Mouse (Mus musculus): Measurements from ENCODE around the gene Asrgl1. TPM values are rescaled to one million over a fixed set of nuclear protein-coding genes. Genes with fewer than 3 reads are reported as not detected.

Asrgl1 gene
- total and polyA plus RNA-seq, 3 experiments = 15.6 to 36.2 (median 25.1) TPM

DNA sequence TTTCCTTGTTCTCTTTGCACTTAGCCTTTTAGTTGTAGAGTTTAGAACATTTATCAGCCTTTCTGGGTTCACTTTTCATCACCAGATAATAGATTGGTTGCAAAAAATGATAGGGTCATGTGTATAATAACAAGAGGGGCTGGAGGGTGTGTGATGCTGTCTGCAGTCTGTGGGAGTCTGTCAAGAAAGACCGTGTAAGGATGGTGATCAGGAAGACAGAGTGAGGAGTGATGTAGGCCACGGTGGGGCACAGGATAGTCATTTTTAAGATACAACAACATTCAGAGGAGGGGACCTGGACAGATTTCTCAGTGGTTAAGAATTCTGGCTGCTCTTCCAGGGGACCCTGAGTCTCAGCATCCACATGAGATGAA, 63.3 kb downstream of the Asrgl1 start:
- dilution Hi-C loops (cut with MboI; ENCODE audit: extremely low pct_ligation_motif_present, extremely low pct_unique_long_range_greater_than_20kb, low sequenced_read_pairs) = no loop called here
- in situ Hi-C loops (cut with MboI; ENCODE audit: low pct_ligation_motif_present, low pct_unique_long_range_greater_than_20kb, low sequenced_read_pairs) = no loop called here
- Histone ChIP-seq H3K9me3 (replicated peaks; ENCODE audit: low read length) (no peaks in the 10 kb centered on the region), H3K4me2 (ENCODE audit: insufficient read depth, low read depth, poor library complexity, severe bottlenecking) (no peak overlapping the region), H3K9ac (ENCODE audit: insufficient read depth, low read depth) (no peak overlapping the region), H3K4me3 (replicated peaks in 1 of 3; ENCODE audit: low read depth in 2 of 3, low read length in 2 of 3, poor library complexity in 1 of 3) (no peak overlapping the region), H3K27ac (ENCODE audit: insufficient read depth, low read depth) (no peak overlapping the region), H3K4me1 (ENCODE audit: control insufficient read depth in 1 of 2, insufficient read depth in 2 of 2) (peaks cover 32 to 70% of the 10 kb centered on the region in 2 experiments), H3K79me2 (replicated peaks; ENCODE audit: control insufficient read depth, extremely low read depth, insufficient read depth, poor library complexity, severe bottlenecking) (no peaks in the 10 kb centered on the region), H3K27me3 (replicated peaks) (no peaks in the 10 kb centered on the region), H3K36me3 (replicated peaks in 1 of 2; ENCODE audit: control insufficient read depth in 1 of 2, insufficient read depth in 1 of 2, low read length in 1 of 2) (no peaks in the 10 kb centered on the region)
- DNase-seq (ENCODE audit: extremely low read depth) = no peak
- TF ChIP-seq USF1 (IDR thresholded peaks at IDR 0.05; ENCODE audit: low read depth, low read length) (no peak), RAD21 (IDR thresholded peaks at IDR 0.05; ENCODE audit: low read depth, low read length) (no peak), ZMIZ1 (IDR thresholded peaks at IDR 0.05; ENCODE audit: low read depth, low read length) (no peak), POLR2AphosphoS2 (IDR thresholded peaks at IDR 0.05; ENCODE audit: low read depth, low read length) (no peak)

DNA sequence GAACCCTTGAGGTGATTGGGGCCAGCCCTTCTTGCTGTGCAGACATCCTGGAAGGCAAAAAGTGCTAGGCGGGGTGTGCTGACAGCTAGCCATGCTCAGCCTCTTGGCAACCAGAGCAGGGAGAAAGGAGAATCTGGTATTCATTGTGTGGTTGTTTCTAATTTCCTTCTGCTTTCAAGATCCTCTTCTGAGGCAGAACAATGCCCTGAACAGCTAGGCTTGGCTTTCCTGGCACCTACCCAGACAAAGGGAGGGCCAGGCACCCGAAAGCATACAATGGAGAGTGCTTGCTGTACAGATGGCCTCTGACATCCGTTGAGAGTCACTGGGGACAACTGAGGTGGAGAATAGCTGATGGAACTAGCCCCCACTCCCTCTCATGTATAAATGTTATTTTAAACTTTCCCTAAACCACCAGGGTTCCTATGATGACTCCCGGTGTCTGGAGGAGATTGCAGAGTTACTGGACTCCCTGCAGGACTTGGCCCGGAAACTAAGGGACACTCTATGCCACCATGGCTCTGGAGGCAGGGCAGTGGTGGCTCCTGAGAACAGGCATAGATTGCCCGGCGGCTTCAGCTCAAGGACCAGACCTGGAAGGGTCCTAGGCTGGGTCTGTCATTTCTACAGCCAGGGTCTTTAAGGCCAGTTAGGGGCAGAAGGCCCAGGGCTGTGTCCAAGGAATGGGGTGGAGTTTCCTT, 63.8 kb downstream of the Asrgl1 start:
- in situ Hi-C loops (cut with MboI; ENCODE audit: low pct_ligation_motif_present, low pct_unique_long_range_greater_than_20kb, low sequenced_read_pairs) = no loop called here
- H3K4me1 ChIP-seq (ENCODE audit: control insufficient read depth in 1 of 2, insufficient read depth in 2 of 2) = peaks cover 35 to 70% of the 10 kb centered on the region in 2 experiments
- no peak overlapping the region for H3K4me3 ChIP-seq (replicated peaks in 1 of 3; ENCODE audit: low read depth in 2 of 3, low read length in 2 of 3, poor library complexity in 1 of 3)
- dilution Hi-C loops (cut with MboI; ENCODE audit: extremely low pct_ligation_motif_present, extremely low pct_unique_long_range_greater_than_20kb, low sequenced_read_pairs) = no loop called here
- no peak overlapping the region for H3K4me2 ChIP-seq (ENCODE audit: insufficient read depth, low read depth, poor library complexity, severe bottlenecking)
- H3K79me2 ChIP-seq (replicated peaks; ENCODE audit: control insufficient read depth, extremely low read depth, insufficient read depth, poor library complexity, severe bottlenecking) = no peaks in the 10 kb centered on the region
- no peaks in the 10 kb centered on the region for H3K36me3 ChIP-seq (replicated peaks in 1 of 2; ENCODE audit: control insufficient read depth in 1 of 2, insufficient read depth in 1 of 2, low read length in 1 of 2)
- no peaks in the 10 kb centered on the region for H3K9me3 ChIP-seq (replicated peaks; ENCODE audit: low read length)
- H3K27me3 ChIP-seq (replicated peaks) = no peaks in the 10 kb centered on the region
- TF ChIP-seq RCOR1 (conservative IDR thresholded peaks at IDR 0.05; ENCODE audit: low read depth, low read length) (no peak), USF1 (IDR thresholded peaks at IDR 0.05; ENCODE audit: low read depth, low read length) (no peak), HCFC1 (IDR thresholded peaks at IDR 0.05; ENCODE audit: low read depth, low read length) (no peak), POLR2A (IDR thresholded peaks at IDR 0.05; ENCODE audit: low read depth, low read length) (no peak), SIN3A (IDR thresholded peaks at IDR 0.05; ENCODE audit: low read length) (no peak), RAD21 (IDR thresholded peaks at IDR 0.05; ENCODE audit: low read depth, low read length) (no peak), NRF1 (IDR thresholded peaks at IDR 0.05; ENCODE audit: low read depth, low read length) (no peak), IRF4 (IDR thresholded peaks at IDR 0.05; ENCODE audit: low read depth, low read length) (no peak), PAX5 (IDR thresholded peaks at IDR 0.05; ENCODE audit: low read length) (no peak), POLR2AphosphoS2 (IDR thresholded peaks at IDR 0.05; ENCODE audit: low read depth, low read length) (no peak), MEF2A (IDR thresholded peaks at IDR 0.05; ENCODE audit: borderline replicate concordance, low read depth, low read length) (no peak), ZC3H11A (IDR thresholded peaks at IDR 0.05; ENCODE audit: low read depth, low read length) (no peak), USF2 (conservative IDR thresholded peaks at IDR 0.05; ENCODE audit: low read depth, low read length) (no peak), MXI1 (IDR thresholded peaks at IDR 0.05; ENCODE audit: low read depth, low read length) (no peak), CHD1 (IDR thresholded peaks at IDR 0.05; ENCODE audit: low read depth, low read length) (no peak), SMC3 (IDR thresholded peaks at IDR 0.05; ENCODE audit: low read depth, low read length) (no peak), UBTF (IDR thresholded peaks at IDR 0.05; ENCODE audit: low read depth, low read length) (no peak), MAFK (IDR thresholded peaks at IDR 0.05; ENCODE audit: insufficient replicate concordance, low read length) (no peak), ZKSCAN1 (IDR thresholded peaks at IDR 0.05; ENCODE audit: borderline replicate concordance, low read depth, low read length) (no peak)
- no peak overlapping the region; the same call in 1 of the 2 replicates for H3K27ac ChIP-seq (ENCODE audit: insufficient read depth, low read depth)
- no peak for DNase-seq (ENCODE audit: extremely low read depth)
- no peak overlapping the region for H3K9ac ChIP-seq (ENCODE audit: insufficient read depth, low read depth)

Data from CH12.LX (cell line).